Mouse (Mus musculus): Measurements from ENCODE around the gene Ciao2a. TPM values are rescaled to one million over a fixed set of nuclear protein-coding genes. Genes with fewer than 3 reads are reported as not detected.

Ciao2a gene
- polyA plus RNA-seq, 1 experiment from 2014 or later, result 175 TPM

GRCm38 (mm10) chr9:66090593-66091244, 35.7 kb upstream of the Ciao2a start:
- 79% methylated on average over 13 of the region's 13 CpGs for WGBS
- Histone ChIP-seq H3K4me1 (ENCODE audit: control insufficient read depth, insufficient read depth, low read length) (peaks cover 2% of the 10 kb centered on the region), H3K27ac (ENCODE audit: low read length) (no peak overlapping the region), H3K4me2 (ENCODE audit: low read depth, low read length) (no peak overlapping the region), H3K9me3 (replicated peaks; ENCODE audit: control insufficient read depth, low read length) (no peaks in the 10 kb centered on the region), H3K27me3 (ENCODE audit: control insufficient read depth, insufficient read depth, low read length) (no peaks in the 10 kb centered on the region), H3K4me3 (ENCODE audit: low read length) (no peak overlapping the region), H3K9ac (ENCODE audit: low read length) (no peak overlapping the region), H3K36me3 (ENCODE audit: control insufficient read depth, insufficient read depth) (peaks cover 46% of the 10 kb centered on the region)
- ATAC-seq (replicated peaks; ENCODE audit: extremely low read depth, insufficient read depth, low FRiP score), result no peak

GRCm38 (mm10) chr9:66091327-66092231, 34.8 kb upstream of the Ciao2a start:
- Histone ChIP-seq H3K4me1 (ENCODE audit: control insufficient read depth, insufficient read depth, low read length) (peaks cover 2% of the 10 kb centered on the region), H3K9me3 (replicated peaks; ENCODE audit: control insufficient read depth, low read length) (no peaks in the 10 kb centered on the region), H3K36me3 (ENCODE audit: control insufficient read depth, insufficient read depth) (peaks cover 49% of the 10 kb centered on the region), H3K4me2 (ENCODE audit: low read depth, low read length) (no peak overlapping the region), H3K4me3 (ENCODE audit: low read length) (no peak overlapping the region), H3K9ac (ENCODE audit: low read length) (no peak overlapping the region), H3K27me3 (ENCODE audit: control insufficient read depth, insufficient read depth, low read length) (no peaks in the 10 kb centered on the region), H3K27ac (ENCODE audit: low read length) (no peak overlapping the region)
- no peak for ATAC-seq (replicated peaks; ENCODE audit: extremely low read depth, insufficient read depth, low FRiP score)
- WGBS, result 56% methylated on average over 6 of the region's 6 CpGs

- H3K9ac ChIP-seq (ENCODE audit: low read length), result no peak overlapping the region
- no peak overlapping the region for H3K4me2 ChIP-seq (ENCODE audit: low read depth, low read length)
- H3K4me3 ChIP-seq (ENCODE audit: low read length), result no peak overlapping the region
- no peaks in the 10 kb centered on the region for H3K27me3 ChIP-seq (ENCODE audit: control insufficient read depth, insufficient read depth, low read length)
- WGBS, result 56% methylated on average over 2 of the region's 2 CpGs
- no peak for ATAC-seq (replicated peaks; ENCODE audit: extremely low read depth, insufficient read depth, low FRiP score)
- peaks cover 46% of the 10 kb centered on the region for H3K36me3 ChIP-seq (ENCODE audit: control insufficient read depth, insufficient read depth)
- H3K9me3 ChIP-seq (replicated peaks; ENCODE audit: control insufficient read depth, low read length), result no peaks in the 10 kb centered on the region
- peaks cover 2% of the 10 kb centered on the region for H3K4me1 ChIP-seq (ENCODE audit: control insufficient read depth, insufficient read depth, low read length)
- no peak overlapping the region for H3K27ac ChIP-seq (ENCODE audit: low read length)
These were observed 33.7 kb upstream of the Ciao2a start for GRCm38 (mm10) chr9:66092664-66093063.

GRCm38 (mm10) chr9:66101577-66101976, 24.8 kb upstream of the Ciao2a start:
- 86% methylated on average over 8 of the region's 8 CpGs for WGBS
- Histone ChIP-seq H3K9ac (ENCODE audit: low read length) (no peak overlapping the region), H3K36me3 (ENCODE audit: control insufficient read depth, insufficient read depth) (peaks cover 34% of the 10 kb centered on the region), H3K9me3 (replicated peaks; ENCODE audit: control insufficient read depth, low read length) (no peaks in the 10 kb centered on the region), H3K4me3 (ENCODE audit: low read length) (no peak overlapping the region), H3K4me2 (ENCODE audit: low read depth, low read length) (no peak overlapping the region), H3K4me1 (ENCODE audit: control insufficient read depth, insufficient read depth, low read length) (no peaks in the 10 kb centered on the region), H3K27me3 (ENCODE audit: control insufficient read depth, insufficient read depth, low read length) (no peaks in the 10 kb centered on the region), H3K27ac (ENCODE audit: low read length) (no peak overlapping the region)
- ATAC-seq (replicated peaks; ENCODE audit: extremely low read depth, insufficient read depth, low FRiP score), result no peak

- WGBS, result 92% methylated on average over 6 of the region's 6 CpGs
- ATAC-seq (replicated peaks; ENCODE audit: extremely low read depth, insufficient read depth, low FRiP score), result no peak
- peaks cover 29% of the 10 kb centered on the region for H3K36me3 ChIP-seq (ENCODE audit: control insufficient read depth, insufficient read depth)
These were observed 23.7 kb upstream of the Ciao2a start for GRCm38 (mm10) chr9:66102668-66103067.

GRCm38 (mm10) chr9:66104601-66105000, 21.8 kb upstream of the Ciao2a start:
- Histone ChIP-seq H3K9me3 (replicated peaks; ENCODE audit: control insufficient read depth, low read length) (no peaks in the 10 kb centered on the region), H3K4me3 (ENCODE audit: low read length) (no peak overlapping the region), H3K27me3 (ENCODE audit: control insufficient read depth, insufficient read depth, low read length) (no peaks in the 10 kb centered on the region), H3K27ac (ENCODE audit: low read length) (no peak overlapping the region), H3K4me1 (ENCODE audit: control insufficient read depth, insufficient read depth, low read length) (no peaks in the 10 kb centered on the region), H3K36me3 (ENCODE audit: control insufficient read depth, insufficient read depth) (peaks cover 28% of the 10 kb centered on the region), H3K9ac (ENCODE audit: low read length) (no peak overlapping the region), H3K4me2 (ENCODE audit: low read depth, low read length) (no peak overlapping the region)
- ATAC-seq (replicated peaks; ENCODE audit: extremely low read depth, insufficient read depth, low FRiP score), result no peak
- 88% methylated on average over 4 of the region's 4 CpGs for WGBS

More at GRCm38 (mm10) chr9:66102668-66103067, 23.7 kb upstream of the Ciao2a start:
- Histone ChIP-seq H3K9ac (ENCODE audit: low read length) (no peak overlapping the region), H3K4me3 (ENCODE audit: low read length) (no peak overlapping the region), H3K4me2 (ENCODE audit: low read depth, low read length) (no peak overlapping the region), H3K27me3 (ENCODE audit: control insufficient read depth, insufficient read depth, low read length) (no peaks in the 10 kb centered on the region), H3K27ac (ENCODE audit: low read length) (no peak overlapping the region), H3K4me1 (ENCODE audit: control insufficient read depth, insufficient read depth, low read length) (no peaks in the 10 kb centered on the region), H3K9me3 (replicated peaks; ENCODE audit: control insufficient read depth, low read length) (no peaks in the 10 kb centered on the region)

GRCm38 (mm10) chr9:66105168-66105567, 21.2 kb upstream of the Ciao2a start:
- 87% methylated on average over 8 of the region's 8 CpGs for WGBS
- no peaks in the 10 kb centered on the region for H3K9me3 ChIP-seq (replicated peaks; ENCODE audit: control insufficient read depth, low read length)
- no peaks in the 10 kb centered on the region for H3K4me1 ChIP-seq (ENCODE audit: control insufficient read depth, insufficient read depth, low read length)
- H3K27me3 ChIP-seq (ENCODE audit: control insufficient read depth, insufficient read depth, low read length), result no peaks in the 10 kb centered on the region
- no peak overlapping the region for H3K9ac ChIP-seq (ENCODE audit: low read length)
- H3K4me3 ChIP-seq (ENCODE audit: low read length), result no peak overlapping the region
- ATAC-seq (replicated peaks; ENCODE audit: extremely low read depth, insufficient read depth, low FRiP score), result no peak
- no peak overlapping the region for H3K4me2 ChIP-seq (ENCODE audit: low read depth, low read length)
- no peak overlapping the region for H3K27ac ChIP-seq (ENCODE audit: low read length)
- peaks cover 28% of the 10 kb centered on the region for H3K36me3 ChIP-seq (ENCODE audit: control insufficient read depth, insufficient read depth)

- ATAC-seq (replicated peaks; ENCODE audit: extremely low read depth, insufficient read depth, low FRiP score), result no peak
- Histone ChIP-seq H3K9ac (ENCODE audit: low read length) (no peak overlapping the region), H3K9me3 (replicated peaks; ENCODE audit: control insufficient read depth, low read length) (no peaks in the 10 kb centered on the region), H3K27ac (ENCODE audit: low read length) (no peak overlapping the region), H3K36me3 (ENCODE audit: control insufficient read depth, insufficient read depth) (peaks cover 14% of the 10 kb centered on the region), H3K4me2 (ENCODE audit: low read depth, low read length) (no peak overlapping the region), H3K4me3 (ENCODE audit: low read length) (no peak overlapping the region), H3K27me3 (ENCODE audit: control insufficient read depth, insufficient read depth, low read length) (no peaks in the 10 kb centered on the region), H3K4me1 (ENCODE audit: control insufficient read depth, insufficient read depth, low read length) (no peaks in the 10 kb centered on the region)
- 100% methylated on average over 1 of the region's 1 CpGs for WGBS
These were observed 16.8 kb upstream of the Ciao2a start for GRCm38 (mm10) chr9:66109574-66109973.

GRCm38 (mm10) chr9:66110126-66110525, 16.3 kb upstream of the Ciao2a start:
- Histone ChIP-seq H3K4me3 (ENCODE audit: low read length) (no peak overlapping the region), H3K9me3 (replicated peaks; ENCODE audit: control insufficient read depth, low read length) (no peaks in the 10 kb centered on the region), H3K27ac (ENCODE audit: low read length) (no peak overlapping the region), H3K4me1 (ENCODE audit: control insufficient read depth, insufficient read depth, low read length) (no peaks in the 10 kb centered on the region), H3K4me2 (ENCODE audit: low read depth, low read length) (no peak overlapping the region), H3K27me3 (ENCODE audit: control insufficient read depth, insufficient read depth, low read length) (no peaks in the 10 kb centered on the region), H3K9ac (ENCODE audit: low read length) (no peak overlapping the region), H3K36me3 (ENCODE audit: control insufficient read depth, insufficient read depth) (peaks cover 8% of the 10 kb centered on the region)
- 68% methylated on average over 8 of the region's 8 CpGs for WGBS
- no peak for ATAC-seq (replicated peaks; ENCODE audit: extremely low read depth, insufficient read depth, low FRiP score)

Measured in heart, embryonic 16.5 days (tissue).